Mouse (Mus musculus) forebrain, embryonic 12.5 days (tissue): ENCODE results near the gene Psg26. TPM values are rescaled to one million over a fixed set of nuclear protein-coding genes. Genes with fewer than 3 reads are reported as not detected.
"Not testable (repeated sequence)": the region's sequence is repeated elsewhere in the genome, so short reads cannot be mapped to it uniquely, and the experiment has no call there.

Source experiments
- ATAC-seq: fragments of 200-750 bp; cut with Nextera tagmentation; 2 replicates; pipeline ENCODE4 v1.8.0; 2017; ENCODE audit warnings: moderate TSS enrichment; ENCODE audit not compliant: low FRiP score
- H3K27ac ChIP-seq: fragments of 300-500 bp; sonication (generic); 2 replicates; pipeline ENCODE4 v1.5.1; 2016; ENCODE audit warnings: mild to moderate bottlenecking
- H3K27me3 ChIP-seq: fragments of 300-500 bp; sonication (generic); 2 replicates; pipeline ENCODE4 v1.6.1; 2016; ENCODE audit warnings: mild to moderate bottlenecking
- H3K36me3 ChIP-seq: fragments of 300-500 bp; sonication (generic); replicated peaks from 2 replicates; pipeline ENCODE4 v1.6.1; 2016; ENCODE audit warnings: mild to moderate bottlenecking
- H3K4me1 ChIP-seq: fragments of 300-500 bp; sonication (generic); 2 replicates; pipeline ENCODE4 v1.6.1; 2016
- H3K4me2 ChIP-seq: fragments of 300-500 bp; sonication (generic); 2 replicates; pipeline ENCODE4 v1.6.1; 2016; ENCODE audit warnings: mild to moderate bottlenecking, moderate library complexity
- H3K4me3 ChIP-seq: fragments of 300-500 bp; sonication (generic); replicated peaks from 2 replicates; pipeline ENCODE4 v1.5.1; 2016; ENCODE audit warnings: mild to moderate bottlenecking
- H3K9ac ChIP-seq: fragments of 300-500 bp; sonication (generic); 2 replicates; pipeline ENCODE4 v1.6.1; 2016; ENCODE audit warnings: mild to moderate bottlenecking
- H3K9me3 ChIP-seq: fragments of 300-500 bp; sonication (generic); 2 replicates; pipeline ENCODE4 v1.6.1; 2016
- WGBS: fragments of 180-500 bp; shearing (Covaris S2); methylation state at CpG from one replicate; pipeline ENCODE4 v1.1.7; 2016; 5-methylcytosine and 5-hydroxymethylcytosine counted together
- polyA plus RNA-seq: library from polyadenylated mRNA; unstranded; fragments of >200 nt; fragmentation: Nextera tagmentation; extraction: Ambion mirVana; gene quantifications from 2 replicates; pipeline ENCODE4 v1.2.1, GENCODE M21; 2016

The Psg26 gene
- polyA plus RNA-seq: not detected in 2 replicates

GRCm38 (mm10) chr7:18484077-18484476 is at the start of gene Psg26:
TSS of gene Psg26 (minus strand) at chr7:18484177.
- ATAC-seq: no peak
- peaks cover 20% of the 10 kb centered on the region; the same call in 1 of the 2 replicates for H3K9me3 ChIP-seq
- H3K4me1 ChIP-seq: no peaks in the 10 kb centered on the region
- no peak within 1 kb of the TSS for H3K4me3 ChIP-seq
- no peak within 1 kb of the TSS for H3K27ac ChIP-seq
- no peaks in the 10 kb centered on the region for H3K36me3 ChIP-seq
- H3K4me2 ChIP-seq: no peak within 1 kb of the TSS
- WGBS: 77% methylated on average over 1 of the region's 1 CpGs
- no peaks in the 10 kb centered on the region for H3K27me3 ChIP-seq
- no peak within 1 kb of the TSS for H3K9ac ChIP-seq

- no peak for ATAC-seq
- WGBS: 57% methylated on average over 3 of the region's 3 CpGs
- Histone ChIP-seq H3K27ac (no peak overlapping the region), H3K36me3 (no peaks in the 10 kb centered on the region), H3K4me1 (no peaks in the 10 kb centered on the region), H3K4me3 (no peak overlapping the region), H3K9me3 (0 out of 2 replicates have a peak, but pooled peaks cover 3% of the 10 kb centered on the region), H3K9ac (no peak overlapping the region), H3K27me3 (no peaks in the 10 kb centered on the region), H3K4me2 (no peak overlapping the region)
These were observed 49.4 kb upstream of the Psg26 start for GRCm38 (mm10) chr7:18533420-18533819.

GRCm38 (mm10) chr7:18532169-18532568 is 48.2 kb upstream of the Psg26 start, which contains the start of gene Psg25:
TSS of gene Psg25 (minus strand) at chr7:18532269.
- WGBS: 85% methylated on average over 1 of the region's 1 CpGs
- no peaks in the 10 kb centered on the region for H3K27me3 ChIP-seq
- no peaks in the 10 kb centered on the region for H3K36me3 ChIP-seq
- H3K4me2 ChIP-seq: no peak within 1 kb of the TSS
- no peak within 1 kb of the TSS for H3K27ac ChIP-seq
- ATAC-seq: no peak
- no peak within 1 kb of the TSS for H3K4me3 ChIP-seq
- H3K4me1 ChIP-seq: no peaks in the 10 kb centered on the region
- no peak within 1 kb of the TSS for H3K9ac ChIP-seq
- H3K9me3 ChIP-seq: no peaks in the 10 kb centered on the region

DNA sequence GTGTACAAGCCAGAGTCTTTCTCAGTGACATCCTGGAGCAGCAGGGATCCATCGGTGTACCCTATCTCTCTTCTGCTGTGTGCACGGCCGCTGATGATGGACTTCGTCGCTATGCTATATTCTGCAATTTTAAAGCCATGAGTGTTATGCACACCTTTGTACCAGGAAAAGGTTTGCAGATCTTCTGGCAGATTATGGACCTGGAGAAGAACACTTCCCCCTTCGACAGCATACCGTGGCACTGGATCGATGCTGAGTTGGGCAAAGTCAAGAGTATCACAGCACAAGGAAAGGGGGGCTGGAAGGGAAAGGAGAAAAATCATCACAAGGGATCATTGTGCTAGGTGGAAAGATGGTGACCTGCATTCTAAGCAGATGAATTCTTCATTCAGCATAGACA is 40.7 kb upstream of the Psg26 start:
- no peaks in the 10 kb centered on the region for H3K27me3 ChIP-seq
- no peaks in the 10 kb centered on the region for H3K36me3 ChIP-seq
- no peak overlapping the region for H3K27ac ChIP-seq
- H3K4me2 ChIP-seq: no peak overlapping the region
- no peak for ATAC-seq
- WGBS: 92% methylated on average over 8 of the region's 8 CpGs
- H3K9me3 ChIP-seq: 0 out of 2 replicates have a peak, but pooled peaks cover 2% of the 10 kb centered on the region
- no peaks in the 10 kb centered on the region for H3K4me1 ChIP-seq
- no peak overlapping the region for H3K9ac ChIP-seq
- H3K4me3 ChIP-seq: no peak overlapping the region

DNA sequence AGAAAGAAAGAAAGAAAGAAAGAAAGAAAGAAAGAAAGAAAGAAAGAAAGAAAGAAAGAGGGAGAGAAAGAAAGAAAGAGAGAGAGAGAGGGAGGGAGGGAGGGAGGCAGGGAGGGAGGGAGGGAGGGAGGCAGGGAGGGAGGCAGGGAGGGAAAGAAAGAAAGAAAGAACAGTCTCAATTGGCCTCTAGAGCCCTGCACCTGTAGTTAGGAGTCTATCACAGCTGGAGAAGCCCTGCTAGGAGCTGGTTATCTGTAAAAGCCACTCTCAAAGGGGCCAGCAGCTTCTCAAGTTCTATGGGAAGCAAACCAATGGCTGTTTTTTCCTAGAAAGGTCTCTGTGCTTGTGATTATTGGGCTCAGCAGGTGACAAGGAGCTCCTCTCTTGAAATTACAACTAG is 28.9 kb upstream of the Psg26 start:
- not testable (repeated sequence) for H3K9ac ChIP-seq

DNA sequence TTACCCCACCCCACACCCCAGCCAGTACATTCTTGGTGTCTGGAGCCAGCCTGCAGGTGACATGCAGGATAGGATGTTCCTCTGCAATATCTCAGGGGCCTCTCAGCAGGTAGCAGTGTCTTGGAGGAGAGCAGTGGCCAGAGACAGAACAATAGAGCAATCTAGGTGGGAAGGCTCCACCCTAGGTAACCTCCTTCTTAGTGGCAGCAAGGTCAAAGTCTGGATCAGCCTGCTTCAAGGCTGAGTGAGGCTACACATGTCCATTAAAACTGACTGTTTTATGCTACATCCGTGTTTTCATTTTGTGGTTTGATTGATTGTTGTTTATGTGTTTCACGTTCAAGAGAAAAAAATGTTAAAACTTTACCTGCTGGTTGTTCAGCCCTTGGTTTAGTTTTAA is 28.4 kb upstream of the Psg26 start:
- H3K9ac ChIP-seq, H3K4me2 ChIP-seq, H3K4me1 ChIP-seq, H3K9me3 ChIP-seq, ATAC-seq, H3K27ac ChIP-seq, H3K27me3 ChIP-seq, H3K4me3 ChIP-seq, H3K36me3 ChIP-seq: not testable (repeated sequence)
- 66% methylated on average over 2 of the region's 2 CpGs for WGBS

More for the DNA sequence above, 28.9 kb upstream of the Psg26 start:
- H3K9me3 ChIP-seq, H3K27ac ChIP-seq, ATAC-seq, H3K4me2 ChIP-seq, H3K4me1 ChIP-seq, H3K36me3 ChIP-seq, H3K27me3 ChIP-seq, H3K4me3 ChIP-seq: not testable (repeated sequence)

DNA sequence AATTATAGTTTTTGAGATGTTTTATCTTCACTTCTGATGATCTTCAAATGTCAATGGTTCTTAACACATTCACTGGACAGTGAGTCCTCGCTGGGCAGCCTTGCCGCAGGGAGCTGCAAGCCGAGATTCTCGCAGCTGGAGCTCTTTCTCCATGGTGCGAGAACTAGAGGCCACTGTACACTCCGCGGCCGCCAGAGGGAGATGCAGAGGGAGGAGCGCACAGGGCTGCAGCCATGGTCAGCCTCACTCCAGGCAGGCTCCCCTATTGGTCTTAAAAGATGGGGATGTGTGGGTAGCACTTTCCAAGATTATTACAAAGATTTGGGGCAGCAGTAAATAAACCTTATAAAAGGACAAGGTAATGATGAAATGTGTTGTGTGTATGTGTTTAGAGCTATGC is 27.5 kb upstream of the Psg26 start:
- no peaks in the 10 kb centered on the region for H3K4me1 ChIP-seq
- no peaks in the 10 kb centered on the region for H3K36me3 ChIP-seq
- H3K4me2 ChIP-seq: no peak overlapping the region
- 19% methylated on average over 9 of the region's 9 CpGs for WGBS
- no peak overlapping the region for H3K9ac ChIP-seq
- no peaks in the 10 kb centered on the region for H3K27me3 ChIP-seq
- no peak overlapping the region for H3K27ac ChIP-seq
- no peak overlapping the region for H3K4me3 ChIP-seq
- ATAC-seq: no peak
- no peaks in the 10 kb centered on the region for H3K9me3 ChIP-seq

GRCm38 (mm10) chr7:18431941-18432340 is 52.0 kb downstream of the Psg26 start, which contains the start of gene Psg28:
TSS of gene Psg28 (minus strand) at chr7:18432041.
- not testable (repeated sequence) for H3K4me2 ChIP-seq, H3K36me3 ChIP-seq, H3K9ac ChIP-seq, H3K4me3 ChIP-seq, ATAC-seq, H3K27me3 ChIP-seq, H3K4me1 ChIP-seq, H3K27ac ChIP-seq
- 90% methylated on average over 2 of the region's 2 CpGs for WGBS
- H3K9me3 ChIP-seq: peaks cover 27% of the 10 kb centered on the region

Other genes with a start within 250 kb of the Psg26 start
- not detected in 2 replicates for gene Mill1, start 238.8 kb downstream of the Psg26 start, polyA plus RNA-seq
- not detected in 2 replicates for gene Psg18, start 129.2 kb downstream of the Psg26 start, polyA plus RNA-seq
- gene Psg28, start 52.1 kb downstream of the Psg26 start, polyA plus RNA-seq: not detected in 2 replicates
- gene Psg25, start 48.1 kb upstream of the Psg26 start, polyA plus RNA-seq: not detected in 2 replicates
- not detected in 2 replicates for gene Psg27, start 83.1 kb upstream of the Psg26 start, polyA plus RNA-seq
- gene Psg23, start 132.3 kb upstream of the Psg26 start, polyA plus RNA-seq: not detected in 2 replicates
- not detected in 2 replicates for gene Psg21, start 172.5 kb upstream of the Psg26 start, polyA plus RNA-seq
- not detected in 2 replicates for gene Psg20, start 202.0 kb upstream of the Psg26 start, polyA plus RNA-seq
- gene Psg22, start 233.9 kb upstream of the Psg26 start, polyA plus RNA-seq: not detected in 2 replicates